Mouse (Mus musculus): ENCODE measurements around the gene Ptpn5. TPM values are rescaled to one million over a fixed set of nuclear protein-coding genes. Genes with fewer than 3 reads are reported as not detected.

The Ptpn5 gene
- total and polyA plus RNA-seq, 2 experiments, result 0.02 TPM; not detected in 1

DNA sequence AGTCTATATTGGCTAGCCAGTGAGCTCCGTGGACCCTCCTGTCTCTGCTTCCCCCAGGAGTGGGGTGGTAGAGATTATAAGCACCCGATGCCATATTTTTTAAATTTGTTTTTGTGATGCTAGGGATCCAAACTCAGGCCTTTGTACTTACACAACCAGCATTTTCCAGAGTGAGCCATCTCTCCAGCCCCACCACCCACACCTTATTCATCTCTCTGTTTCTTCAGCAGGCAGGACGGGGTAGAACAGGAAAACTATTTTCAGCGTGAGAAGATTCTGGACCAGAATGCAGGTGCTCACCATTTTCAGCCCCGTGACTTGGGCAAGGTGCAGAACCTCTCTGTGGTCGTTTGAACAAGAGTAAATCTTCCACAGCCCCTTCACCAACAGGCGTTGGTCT, 34.2 kb downstream of the Ptpn5 start:
- H3K27me3 ChIP-seq (ENCODE audit: control insufficient read depth, insufficient read depth, low read length), result no peaks in the 10 kb centered on the region
- H3K9ac ChIP-seq (ENCODE audit: low read depth, low read length), result no peak overlapping the region
- WGBS, result 81% methylated on average over 7 of the region's 7 CpGs
- H3K27ac ChIP-seq (replicated peaks; ENCODE audit: insufficient read depth, low read depth, low read length), result no peak overlapping the region
- no peaks in the 10 kb centered on the region for H3K79me2 ChIP-seq (ENCODE audit: control insufficient read depth, insufficient read depth, low read length)
- no peaks in the 10 kb centered on the region for H3K4me1 ChIP-seq (ENCODE audit: control insufficient read depth, insufficient read depth, low read length)
- no peak for DNase-seq (ENCODE audit: extremely low read depth, low read depth, low spot score)
- no peaks in the 10 kb centered on the region for H3K36me3 ChIP-seq (ENCODE audit: control insufficient read depth, insufficient read depth, low read length)
- no peak overlapping the region for H3K4me3 ChIP-seq (ENCODE audit: insufficient read depth, low read depth, low read length)
- TF ChIP-seq CTCF (IDR thresholded peaks at IDR 0.05; ENCODE audit: low read depth, low read length) (no peak), POLR2A (IDR thresholded peaks at IDR 0.05; ENCODE audit: extremely low read depth, insufficient read depth, low read length) (no peak)

DNA sequence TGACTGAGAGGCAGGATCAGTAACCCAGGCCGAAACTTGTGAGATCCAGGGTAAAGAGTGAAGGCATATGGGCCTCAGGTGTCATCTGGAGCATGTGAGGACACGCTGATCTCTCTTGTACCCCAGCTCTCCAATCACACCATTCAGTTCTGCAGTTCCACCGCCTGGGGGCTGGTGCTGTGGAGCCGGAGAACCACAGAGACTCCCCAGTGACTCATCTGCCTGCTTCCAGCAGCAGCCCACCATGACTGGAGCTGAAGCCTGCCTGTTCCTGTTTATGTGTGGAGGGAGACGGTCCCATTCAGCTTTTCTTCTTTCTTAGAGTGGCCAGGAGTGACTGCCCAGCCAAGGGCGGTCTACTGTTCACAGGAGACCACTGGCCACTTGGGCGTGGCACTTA, 35.4 kb downstream of the Ptpn5 start:
- WGBS, result 70% methylated on average over 7 of the region's 7 CpGs
- TF ChIP-seq CTCF (IDR thresholded peaks at IDR 0.05; ENCODE audit: low read depth, low read length) (no peak), POLR2A (IDR thresholded peaks at IDR 0.05; ENCODE audit: extremely low read depth, insufficient read depth, low read length) (no peak)
- no peak overlapping the region for H3K4me3 ChIP-seq (ENCODE audit: insufficient read depth, low read depth, low read length)
- no peak for DNase-seq (ENCODE audit: extremely low read depth, low read depth, low spot score)
- no peak overlapping the region for H3K27ac ChIP-seq (replicated peaks; ENCODE audit: insufficient read depth, low read depth, low read length)
- no peaks in the 10 kb centered on the region for H3K4me1 ChIP-seq (ENCODE audit: control insufficient read depth, insufficient read depth, low read length)
- H3K79me2 ChIP-seq (ENCODE audit: control insufficient read depth, insufficient read depth, low read length), result no peaks in the 10 kb centered on the region
- H3K27me3 ChIP-seq (ENCODE audit: control insufficient read depth, insufficient read depth, low read length), result no peaks in the 10 kb centered on the region
- no peaks in the 10 kb centered on the region for H3K36me3 ChIP-seq (ENCODE audit: control insufficient read depth, insufficient read depth, low read length)
- no peak overlapping the region for H3K9ac ChIP-seq (ENCODE audit: low read depth, low read length)

GRCm38 (mm10) chr7:47094969-47095368, 38.5 kb downstream of the Ptpn5 start:
- WGBS, result 60% methylated on average over 2 of the region's 2 CpGs
- H3K27me3 ChIP-seq (ENCODE audit: control insufficient read depth, insufficient read depth, low read length), result no peaks in the 10 kb centered on the region
- TF ChIP-seq POLR2A (IDR thresholded peaks at IDR 0.05; ENCODE audit: extremely low read depth, insufficient read depth, low read length), result no peak
- no peak for TF ChIP-seq CTCF (IDR thresholded peaks at IDR 0.05; ENCODE audit: low read depth, low read length)
- H3K4me3 ChIP-seq (ENCODE audit: insufficient read depth, low read depth, low read length), result no peak overlapping the region
- H3K4me1 ChIP-seq (ENCODE audit: control insufficient read depth, insufficient read depth, low read length), result no peaks in the 10 kb centered on the region
- no peaks in the 10 kb centered on the region for H3K79me2 ChIP-seq (ENCODE audit: control insufficient read depth, insufficient read depth, low read length)
- H3K9ac ChIP-seq (ENCODE audit: low read depth, low read length), result no peak overlapping the region
- DNase-seq (ENCODE audit: extremely low read depth, low read depth, low spot score), result no peak
- no peaks in the 10 kb centered on the region for H3K36me3 ChIP-seq (ENCODE audit: control insufficient read depth, insufficient read depth, low read length)
- no peak overlapping the region for H3K27ac ChIP-seq (replicated peaks; ENCODE audit: insufficient read depth, low read depth, low read length)

DNA sequence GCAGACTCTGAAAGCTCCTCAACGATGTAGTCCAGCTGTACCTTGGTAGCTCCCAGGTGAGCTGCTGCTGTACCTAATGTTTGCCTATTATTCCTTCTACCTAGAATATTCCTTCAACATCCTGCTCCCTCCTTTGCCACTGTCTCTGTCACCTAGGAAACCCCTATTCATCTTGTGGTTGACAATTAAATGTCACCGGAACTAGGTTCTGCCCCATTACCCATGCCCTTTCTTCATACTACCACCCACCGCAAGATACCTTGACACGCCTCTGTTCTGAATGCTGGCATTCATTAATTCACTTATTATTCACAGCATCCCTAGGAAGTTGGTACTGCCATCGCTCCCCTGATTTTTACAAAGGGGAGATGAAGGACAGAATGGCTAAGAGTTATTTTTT, 39.5 kb downstream of the Ptpn5 start:
- TF ChIP-seq CTCF (IDR thresholded peaks at IDR 0.05; ENCODE audit: low read depth, low read length) (no peak), POLR2A (IDR thresholded peaks at IDR 0.05; ENCODE audit: extremely low read depth, insufficient read depth, low read length) (no peak)
- WGBS, result 88% methylated on average over 5 of the region's 5 CpGs
- no peaks in the 10 kb centered on the region for H3K27me3 ChIP-seq (ENCODE audit: control insufficient read depth, insufficient read depth, low read length)
- H3K4me3 ChIP-seq (ENCODE audit: insufficient read depth, low read depth, low read length), result no peak overlapping the region
- H3K27ac ChIP-seq (replicated peaks; ENCODE audit: insufficient read depth, low read depth, low read length), result no peak overlapping the region
- H3K79me2 ChIP-seq (ENCODE audit: control insufficient read depth, insufficient read depth, low read length), result no peaks in the 10 kb centered on the region
- H3K9ac ChIP-seq (ENCODE audit: low read depth, low read length), result no peak overlapping the region
- no peaks in the 10 kb centered on the region for H3K4me1 ChIP-seq (ENCODE audit: control insufficient read depth, insufficient read depth, low read length)
- no peak for DNase-seq (ENCODE audit: extremely low read depth, low read depth, low spot score)
- no peaks in the 10 kb centered on the region for H3K36me3 ChIP-seq (ENCODE audit: control insufficient read depth, insufficient read depth, low read length)

GRCm38 (mm10) chr7:47085075-47085474, 48.4 kb downstream of the Ptpn5 start:
- H3K27ac ChIP-seq (replicated peaks; ENCODE audit: insufficient read depth, low read depth, low read length), result no peak overlapping the region
- TF ChIP-seq POLR2A (IDR thresholded peaks at IDR 0.05; ENCODE audit: extremely low read depth, insufficient read depth, low read length) (no peak), CTCF (IDR thresholded peaks at IDR 0.05; ENCODE audit: low read depth, low read length) (no peak)
- no peak overlapping the region for H3K9ac ChIP-seq (ENCODE audit: low read depth, low read length)
- no peaks in the 10 kb centered on the region for H3K4me1 ChIP-seq (ENCODE audit: control insufficient read depth, insufficient read depth, low read length)
- H3K36me3 ChIP-seq (ENCODE audit: control insufficient read depth, insufficient read depth, low read length), result no peaks in the 10 kb centered on the region
- DNase-seq (ENCODE audit: extremely low read depth, low read depth, low spot score), result no peak
- H3K79me2 ChIP-seq (ENCODE audit: control insufficient read depth, insufficient read depth, low read length), result no peaks in the 10 kb centered on the region
- WGBS, result 49% methylated on average over 1 of the region's 1 CpGs
- H3K27me3 ChIP-seq (ENCODE audit: control insufficient read depth, insufficient read depth, low read length), result no peaks in the 10 kb centered on the region
- no peak overlapping the region for H3K4me3 ChIP-seq (ENCODE audit: insufficient read depth, low read depth, low read length)

- no peaks in the 10 kb centered on the region for H3K4me1 ChIP-seq (ENCODE audit: control insufficient read depth, insufficient read depth, low read length)
- H3K36me3 ChIP-seq (ENCODE audit: control insufficient read depth, insufficient read depth, low read length), result no peaks in the 10 kb centered on the region
- no peaks in the 10 kb centered on the region for H3K27me3 ChIP-seq (ENCODE audit: control insufficient read depth, insufficient read depth, low read length)
- no peak overlapping the region for H3K9ac ChIP-seq (ENCODE audit: low read depth, low read length)
- no peak overlapping the region for H3K4me3 ChIP-seq (ENCODE audit: insufficient read depth, low read depth, low read length)
- DNase-seq (ENCODE audit: extremely low read depth, low read depth, low spot score), result peak; percentile 17
- H3K27ac ChIP-seq (replicated peaks; ENCODE audit: insufficient read depth, low read depth, low read length), result no peak overlapping the region
- TF ChIP-seq CTCF (IDR thresholded peaks at IDR 0.05; ENCODE audit: low read depth, low read length) (peak; percentile 91), POLR2A (IDR thresholded peaks at IDR 0.05; ENCODE audit: extremely low read depth, insufficient read depth, low read length) (no peak)
- 26% methylated on average over 6 of the region's 6 CpGs for WGBS
- no peaks in the 10 kb centered on the region for H3K79me2 ChIP-seq (ENCODE audit: control insufficient read depth, insufficient read depth, low read length)
Observed at GRCm38 (mm10) chr7:47081277-47081676, 52.2 kb downstream of the Ptpn5 start.
